Mouse (Mus musculus): Measurements from ENCODE around the gene Gm17521.
"Not testable (repeated sequence)": the region's sequence is repeated elsewhere in the genome, so short reads cannot be mapped to it uniquely, and the experiment has no call there.

Gm17521 gene

DNA sequence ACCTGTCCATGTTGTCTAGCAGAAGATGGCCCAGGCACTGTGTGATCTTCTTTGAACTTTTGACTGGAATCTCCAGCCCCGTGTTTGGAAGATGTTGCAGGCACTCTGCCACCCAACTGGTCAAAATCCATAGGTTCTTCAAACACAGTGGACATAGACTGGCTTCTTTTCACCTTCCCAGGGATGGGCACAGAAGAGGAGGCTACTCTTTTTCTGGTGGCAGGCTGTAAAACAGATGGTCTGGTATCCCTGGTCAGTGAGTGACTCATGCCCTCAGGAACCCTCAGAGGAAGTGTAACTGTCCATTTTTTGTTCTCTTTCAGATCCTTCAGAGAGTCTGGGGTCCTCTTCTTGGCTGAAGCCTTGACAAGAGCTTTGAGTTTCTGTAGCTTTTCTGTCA is at the start of gene Gm17521:
Gene Gm17521 (minus strand): TSS at position 101 of the 400 bp plus-strand sequence.
- not testable (repeated sequence) for DNase-seq (ENCODE audit: low spot score)

DNA sequence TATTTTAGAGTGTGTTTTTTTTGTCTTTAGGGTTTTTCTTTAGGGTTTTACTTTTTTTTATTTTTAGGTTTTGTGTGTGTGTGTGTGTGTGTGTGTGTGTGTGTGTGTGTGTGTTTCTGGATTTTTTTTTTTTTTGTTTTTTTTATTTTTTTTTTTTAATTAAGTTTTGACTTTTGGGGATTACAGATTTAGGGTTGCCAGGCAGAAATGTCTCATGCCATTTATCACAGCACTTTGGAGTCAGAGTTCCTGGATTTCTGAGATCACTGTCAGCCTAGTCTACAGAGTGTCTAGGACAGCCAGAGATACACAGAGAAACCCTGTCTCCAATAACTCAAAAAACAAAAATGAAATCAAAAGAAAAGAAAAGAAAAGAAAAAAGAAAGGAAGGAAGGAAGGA is 14.5 kb upstream of the Gm17521 start:
- no peak for DNase-seq (ENCODE audit: low spot score)

DNA sequence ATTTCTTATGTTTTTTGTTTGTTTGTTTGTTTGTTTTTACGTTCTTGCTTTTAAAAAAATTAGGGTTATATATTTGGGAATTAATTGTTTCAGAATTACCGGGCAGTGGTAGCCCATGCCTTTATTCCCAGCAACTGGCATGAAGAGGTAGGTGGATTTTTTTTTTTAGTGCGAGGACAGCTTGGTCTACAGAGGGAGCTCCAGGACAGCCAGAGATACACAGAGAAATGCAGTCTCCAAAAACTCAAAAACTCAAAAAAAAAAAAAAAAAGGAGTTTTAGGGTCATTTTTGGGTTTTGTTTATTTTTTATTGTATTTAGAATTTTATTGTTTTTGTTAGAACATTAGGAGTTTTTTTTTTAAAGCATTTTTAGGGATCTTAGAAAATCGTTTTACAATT is 14.0 kb upstream of the Gm17521 start:
- no peak for DNase-seq (ENCODE audit: low spot score)

All from urinary bladder, postnatal 25 days (tissue).